Mouse (Mus musculus) urinary bladder, postnatal 4 days (tissue): Measurements from ENCODE around the gene Rbfox1.

Experiments used
- DNase-seq, 2 experiments: peaks; one replicate each; pipeline ENCODE4 v3.0.0; 2021 to 2022; ENCODE audit warnings: low spot score in 2 of 2

Rbfox1 gene

GRCm38 (mm10) chr16:6095604-6096372 is 210.6 kb downstream of the Rbfox1 start:
- no peak for DNase-seq

- DNase-seq = no peak
These were observed 212.3 kb downstream of the Rbfox1 start for GRCm38 (mm10) chr16:6097244-6098040.

- no peak for DNase-seq
These were observed 213.0 kb downstream of the Rbfox1 start for GRCm38 (mm10) chr16:6098116-6098515.

GRCm38 (mm10) chr16:6099598-6099997 is 214.4 kb downstream of the Rbfox1 start:
- no peak for DNase-seq

- DNase-seq = no peak
These were observed 215.3 kb downstream of the Rbfox1 start for GRCm38 (mm10) chr16:6100421-6100877.

GRCm38 (mm10) chr16:6103713-6104112 is 218.6 kb downstream of the Rbfox1 start:
- no peak for DNase-seq

- DNase-seq = no peak
These were observed 225.0 kb downstream of the Rbfox1 start for GRCm38 (mm10) chr16:6110121-6110520.

- no peak for DNase-seq
These were observed 228.8 kb downstream of the Rbfox1 start for GRCm38 (mm10) chr16:6113836-6114475.

GRCm38 (mm10) chr16:6119472-6119871 is 234.3 kb downstream of the Rbfox1 start:
- no peak for DNase-seq

GRCm38 (mm10) chr16:6121232-6121631 is 236.1 kb downstream of the Rbfox1 start:
- DNase-seq = no peak

GRCm38 (mm10) chr16:6122859-6123258 is 237.7 kb downstream of the Rbfox1 start:
- no peak for DNase-seq

- no peak for DNase-seq
These were observed 243.2 kb downstream of the Rbfox1 start for GRCm38 (mm10) chr16:6128314-6128713.

- DNase-seq = no peak
These were observed 249.9 kb downstream of the Rbfox1 start for GRCm38 (mm10) chr16:6135016-6135415.

GRCm38 (mm10) chr16:6139432-6139831 is 254.3 kb downstream of the Rbfox1 start:
- no peak for DNase-seq

- DNase-seq = no peak
These were observed 262.8 kb downstream of the Rbfox1 start for GRCm38 (mm10) chr16:6147957-6148356.

- no peak for DNase-seq
These were observed 264.2 kb downstream of the Rbfox1 start for GRCm38 (mm10) chr16:6149345-6149744.

GRCm38 (mm10) chr16:6155556-6155955 is 270.4 kb downstream of the Rbfox1 start:
- DNase-seq = peak in 1 of 2 experiments; percentile 39

- no peak for DNase-seq
These were observed 279.3 kb downstream of the Rbfox1 start for GRCm38 (mm10) chr16:6164476-6164875.

- DNase-seq = no peak
These were observed 284.2 kb downstream of the Rbfox1 start for GRCm38 (mm10) chr16:6169346-6169745.

GRCm38 (mm10) chr16:6180819-6181218 is 295.7 kb downstream of the Rbfox1 start:
- no peak for DNase-seq

GRCm38 (mm10) chr16:6182329-6182728 is 297.2 kb downstream of the Rbfox1 start:
- DNase-seq = no peak

GRCm38 (mm10) chr16:6192358-6192757 is 307.2 kb downstream of the Rbfox1 start:
- DNase-seq = no peak
